Mouse (Mus musculus): Measurements from ENCODE around the gene Psmd9. TPM values are rescaled to one million over a fixed set of nuclear protein-coding genes. Genes with fewer than 3 reads are reported as not detected.
A peak's percentile ranks its signal among the peaks of the same experiment; 100 is the strongest.
"Not testable (repeated sequence)": the region's sequence is repeated elsewhere in the genome, so short reads cannot be mapped to it uniquely, and the experiment has no call there.

The Psmd9 gene
- polyA plus RNA-seq, 1 experiment = 87.0 TPM

DNA sequence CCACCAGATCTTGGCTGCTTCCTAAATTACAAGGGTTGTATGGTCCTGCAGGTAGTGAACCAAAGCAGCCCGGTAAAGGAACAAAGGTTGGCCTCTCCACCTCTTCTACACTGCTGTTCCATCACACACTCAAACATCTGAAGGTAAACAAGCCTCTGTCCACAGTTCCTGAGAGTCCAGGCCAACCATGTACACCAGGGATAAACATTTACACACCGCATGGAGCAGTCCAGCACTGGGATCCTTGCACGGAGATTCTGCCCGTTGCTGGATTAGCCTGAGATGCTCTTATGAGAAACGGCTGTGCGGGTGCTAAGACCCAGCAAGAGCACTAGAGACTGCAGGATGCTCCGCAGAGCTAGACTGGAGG, 32.3 kb downstream of the Psmd9 start:
- no peaks in the 10 kb centered on the region for H3K4me1 ChIP-seq
- H3K4me3 ChIP-seq (replicated peaks) = no peak overlapping the region
- TF ChIP-seq GATA1 (IDR thresholded peaks at IDR 0.05; ENCODE audit: borderline replicate concordance, low read length) (no peak), FLI1 (IDR thresholded peaks at IDR 0.05; ENCODE audit: low read length) (no peak)
- H3K36me3 ChIP-seq (replicated peaks; ENCODE audit: low read length) = no peaks in the 10 kb centered on the region
- peaks cover 2% of the 10 kb centered on the region; the same call in 1 of the 2 replicates for H3K9me3 ChIP-seq
- H3K27me3 ChIP-seq (replicated peaks) = peaks cover 11% of the 10 kb centered on the region

DNA sequence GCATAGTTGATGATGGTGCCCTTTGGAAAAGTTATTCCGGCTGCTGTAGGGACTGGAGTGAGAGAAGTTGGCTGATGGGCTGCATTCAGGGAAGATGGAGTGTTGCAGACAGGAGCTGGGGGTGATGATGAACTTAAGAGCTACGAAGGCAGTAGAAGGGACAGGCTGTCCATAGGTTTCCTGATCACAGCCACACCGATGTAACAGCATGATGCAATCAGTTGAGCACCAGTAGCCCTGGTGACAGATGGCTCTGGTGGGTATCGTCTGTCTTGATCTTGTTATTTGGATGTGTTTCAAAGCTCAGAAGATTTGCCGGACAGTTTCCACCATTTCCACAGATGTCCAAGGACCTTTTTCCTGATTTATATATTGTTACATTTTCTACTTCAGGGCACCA, 32.8 kb downstream of the Psmd9 start:
- H3K4me1 ChIP-seq = no peaks in the 10 kb centered on the region
- no peak overlapping the region for H3K4me3 ChIP-seq (replicated peaks)
- H3K36me3 ChIP-seq (replicated peaks; ENCODE audit: low read length) = no peaks in the 10 kb centered on the region
- TF ChIP-seq GATA1 (IDR thresholded peaks at IDR 0.05; ENCODE audit: borderline replicate concordance, low read length) (no peak), FLI1 (IDR thresholded peaks at IDR 0.05; ENCODE audit: low read length) (no peak)
- peaks cover 2% of the 10 kb centered on the region; the same call in 1 of the 2 replicates for H3K9me3 ChIP-seq
- peaks cover 7% of the 10 kb centered on the region for H3K27me3 ChIP-seq (replicated peaks)

DNA sequence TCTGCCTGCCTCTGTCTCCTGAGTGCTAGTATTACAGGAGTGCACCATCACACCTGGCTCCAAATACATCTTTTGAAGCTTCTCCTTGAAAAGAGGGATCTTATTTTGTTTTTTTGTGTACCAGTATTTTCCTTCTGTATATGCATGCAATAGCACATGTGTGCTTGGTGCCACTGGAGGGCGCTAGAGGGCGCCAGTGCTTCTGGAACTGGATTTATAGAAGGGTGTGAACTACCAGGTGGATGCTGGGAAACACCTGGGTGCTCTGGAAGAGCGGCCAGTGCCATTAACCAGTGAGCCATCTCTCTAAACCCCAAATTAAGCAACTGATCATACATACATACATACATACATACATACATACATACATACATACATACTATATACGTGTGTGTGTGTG, 33.6 kb downstream of the Psmd9 start:
- not testable (repeated sequence) for H3K4me3 ChIP-seq (replicated peaks); H3K27me3 ChIP-seq (replicated peaks); H3K36me3 ChIP-seq (replicated peaks; ENCODE audit: low read length); H3K4me1 ChIP-seq; H3K9me3 ChIP-seq

DNA sequence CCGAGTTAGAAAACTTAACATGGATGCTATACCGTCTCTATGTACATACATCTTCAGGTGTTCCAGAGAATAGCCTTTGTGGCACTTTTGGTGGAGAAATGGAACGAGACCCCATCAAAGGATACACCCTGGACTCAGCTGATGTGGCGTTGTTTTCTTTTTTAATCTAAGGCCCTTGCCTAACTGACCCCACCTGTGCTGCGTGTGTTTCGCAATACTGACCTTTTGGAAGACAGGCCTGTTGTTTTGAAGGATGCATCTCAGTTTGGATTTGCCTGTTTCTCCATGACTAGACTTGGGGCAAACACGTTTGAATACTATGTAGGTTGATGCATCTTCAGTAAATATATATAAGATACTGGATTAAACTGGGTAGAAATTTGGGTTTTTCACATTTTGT, 34.4 kb downstream of the Psmd9 start:
- H3K4me3 ChIP-seq (replicated peaks); H3K4me1 ChIP-seq; H3K9me3 ChIP-seq; H3K36me3 ChIP-seq (replicated peaks; ENCODE audit: low read length); H3K27me3 ChIP-seq (replicated peaks): not testable (repeated sequence)

DNA sequence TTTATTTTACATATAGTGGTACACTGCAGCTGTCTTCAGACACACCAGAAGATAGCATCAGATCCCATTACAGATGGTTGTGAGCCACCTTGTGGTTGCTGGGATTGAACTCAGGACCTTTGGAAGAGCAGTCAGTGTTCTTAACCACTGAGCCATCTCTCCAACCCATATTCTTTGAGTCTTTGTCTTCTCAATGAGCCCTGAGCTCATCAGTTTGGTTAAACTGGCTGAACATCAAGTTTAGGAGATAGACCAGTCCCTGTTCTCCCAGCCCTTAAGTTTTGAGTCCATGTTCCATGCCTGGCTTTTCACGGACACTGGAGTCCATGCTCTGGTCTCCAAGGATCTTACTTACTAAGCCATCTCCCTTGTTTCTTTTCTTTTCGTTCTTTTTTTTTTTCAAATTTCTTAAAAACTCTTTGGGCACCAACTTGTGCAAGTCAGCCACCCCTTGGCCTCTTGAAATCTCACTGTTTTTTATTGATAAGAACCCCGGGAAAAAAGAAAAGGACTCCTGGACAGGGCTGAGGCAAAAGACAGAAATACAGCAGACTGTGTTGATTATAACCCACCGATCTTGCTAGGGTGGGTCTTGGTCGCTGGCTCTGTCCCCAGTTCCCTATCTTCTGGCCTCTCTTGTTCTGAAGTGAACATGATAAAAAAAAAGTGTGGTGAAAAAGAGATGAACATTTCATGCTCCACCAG, 53.3 kb downstream of the Psmd9 start:
- H3K9me3 ChIP-seq; H3K4me1 ChIP-seq; H3K36me3 ChIP-seq (replicated peaks; ENCODE audit: low read length); H3K27me3 ChIP-seq (replicated peaks); H3K4me3 ChIP-seq (replicated peaks): not testable (repeated sequence)

DNA sequence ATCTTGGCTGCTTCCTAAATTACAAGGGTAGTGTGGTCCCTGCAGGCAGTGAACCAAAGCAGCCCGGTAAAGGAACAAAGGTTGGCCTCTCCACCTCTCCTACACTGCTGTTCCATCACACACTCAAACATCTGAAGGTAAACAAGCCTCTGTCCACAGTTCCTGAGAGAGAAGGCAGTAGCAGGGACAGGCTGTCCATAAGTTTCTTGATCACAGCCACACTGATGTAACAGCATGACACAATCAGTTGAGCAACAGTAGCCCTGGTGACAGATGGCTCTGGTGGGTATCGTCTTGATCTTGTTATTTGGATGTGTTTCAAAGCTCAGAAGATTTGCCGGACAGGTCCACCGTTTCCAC, 53.8 kb downstream of the Psmd9 start:
- H3K4me3 ChIP-seq (replicated peaks) = no peak overlapping the region
- H3K9me3 ChIP-seq = peaks cover 8% of the 10 kb centered on the region; the same call in 1 of the 2 replicates
- no peaks in the 10 kb centered on the region for H3K27me3 ChIP-seq (replicated peaks)
- H3K4me1 ChIP-seq = peaks cover 3% of the 10 kb centered on the region
- H3K36me3 ChIP-seq (replicated peaks; ENCODE audit: low read length) = no peaks in the 10 kb centered on the region
- TF ChIP-seq GATA1 (IDR thresholded peaks at IDR 0.05; ENCODE audit: borderline replicate concordance, low read length) (no peak), FLI1 (IDR thresholded peaks at IDR 0.05; ENCODE audit: low read length) (no peak)

DNA sequence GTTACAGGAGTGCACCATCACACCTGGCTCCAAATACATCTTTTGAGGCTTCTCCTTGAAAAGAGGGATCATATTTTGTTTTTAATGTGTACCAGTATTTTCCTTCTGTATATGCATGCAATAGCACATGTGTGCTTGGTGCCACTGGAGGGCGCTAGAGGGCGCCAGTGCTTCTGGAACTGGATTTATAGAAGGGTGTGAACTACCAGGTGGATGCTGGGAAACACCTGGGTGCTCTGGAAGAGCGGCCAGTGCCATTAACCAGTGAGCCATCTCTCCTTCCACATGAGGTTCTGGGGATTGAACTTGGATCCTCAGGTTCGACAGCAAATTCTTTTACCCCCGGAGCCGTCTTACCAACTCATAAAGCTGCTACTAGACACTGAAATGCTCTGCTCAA, 54.6 kb downstream of the Psmd9 start:
- H3K36me3 ChIP-seq (replicated peaks; ENCODE audit: low read length); H3K4me3 ChIP-seq (replicated peaks); H3K9me3 ChIP-seq; H3K4me1 ChIP-seq; H3K27me3 ChIP-seq (replicated peaks): not testable (repeated sequence)

DNA sequence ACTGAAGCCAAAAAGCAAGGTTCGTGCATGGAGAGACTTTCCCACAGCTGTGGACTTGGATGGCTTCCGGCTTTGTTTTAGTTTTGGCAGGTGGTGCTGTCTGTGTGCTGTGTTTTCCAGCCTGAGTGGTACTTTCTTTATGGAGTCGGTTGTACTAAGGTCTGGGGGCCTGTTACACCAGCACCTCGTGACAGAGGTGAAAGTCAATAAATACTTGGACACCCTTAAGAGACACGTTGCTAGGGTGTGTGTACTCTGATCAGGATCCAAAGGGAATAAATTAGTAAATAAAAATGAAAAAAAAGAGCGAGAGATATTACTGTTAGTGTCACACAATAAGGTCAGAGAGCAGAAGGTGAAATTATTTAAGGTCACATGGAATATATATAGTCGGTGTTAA, 57.6 kb downstream of the Psmd9 start:
- no peak overlapping the region for H3K4me3 ChIP-seq (replicated peaks)
- no peaks in the 10 kb centered on the region for H3K9me3 ChIP-seq
- H3K36me3 ChIP-seq (replicated peaks; ENCODE audit: low read length) = peaks cover 4% of the 10 kb centered on the region
- no peak for TF ChIP-seq GATA1 (IDR thresholded peaks at IDR 0.05; ENCODE audit: borderline replicate concordance, low read length)
- no peak for TF ChIP-seq FLI1 (IDR thresholded peaks at IDR 0.05; ENCODE audit: low read length)
- no peaks in the 10 kb centered on the region for H3K27me3 ChIP-seq (replicated peaks)
- peaks cover 32% of the 10 kb centered on the region for H3K4me1 ChIP-seq

DNA sequence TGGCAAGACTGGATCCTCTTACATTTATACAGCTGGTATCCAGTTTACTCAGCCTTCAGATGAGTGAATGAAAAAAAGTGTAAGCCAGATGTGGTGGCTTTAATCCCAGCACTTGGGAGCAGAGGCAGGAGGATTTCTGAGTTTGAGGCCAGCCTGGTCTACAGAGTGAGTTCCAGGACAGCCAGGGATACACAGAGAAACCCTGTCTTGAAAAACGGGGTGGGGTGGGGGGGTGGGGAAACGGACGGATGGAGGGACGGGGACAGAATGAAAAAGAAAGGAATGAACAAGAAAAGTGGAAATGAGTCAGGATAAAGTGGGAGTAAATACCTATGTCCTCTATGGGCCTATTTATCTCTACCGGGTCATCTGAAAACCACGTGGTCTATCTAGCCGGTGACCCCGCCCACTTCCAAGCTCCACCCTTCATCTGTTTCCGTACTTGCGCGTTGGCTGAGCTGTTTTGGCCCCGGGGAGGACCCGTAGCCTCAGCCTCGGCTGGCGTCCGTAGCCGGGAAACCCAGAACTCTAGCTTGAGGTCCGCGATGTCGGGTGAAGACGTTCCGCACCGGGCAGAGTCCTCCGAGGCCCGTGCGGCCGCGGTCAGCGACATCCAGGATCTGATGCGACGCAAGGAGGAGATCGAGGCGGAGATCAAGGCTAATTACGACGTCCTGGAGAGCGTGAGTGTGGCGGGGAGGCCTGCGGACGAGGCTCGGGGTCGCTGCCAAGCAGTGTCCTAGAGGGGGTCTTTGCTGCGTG, 58.7 kb downstream of the Psmd9 start:
- H3K27me3 ChIP-seq (replicated peaks) = no peaks in the 10 kb centered on the region
- peak; percentile 32; the same call in 1 of the 3 replicates for TF ChIP-seq GATA1 (IDR thresholded peaks at IDR 0.05; ENCODE audit: borderline replicate concordance, low read length)
- no peak for TF ChIP-seq FLI1 (IDR thresholded peaks at IDR 0.05; ENCODE audit: low read length)

DNA sequence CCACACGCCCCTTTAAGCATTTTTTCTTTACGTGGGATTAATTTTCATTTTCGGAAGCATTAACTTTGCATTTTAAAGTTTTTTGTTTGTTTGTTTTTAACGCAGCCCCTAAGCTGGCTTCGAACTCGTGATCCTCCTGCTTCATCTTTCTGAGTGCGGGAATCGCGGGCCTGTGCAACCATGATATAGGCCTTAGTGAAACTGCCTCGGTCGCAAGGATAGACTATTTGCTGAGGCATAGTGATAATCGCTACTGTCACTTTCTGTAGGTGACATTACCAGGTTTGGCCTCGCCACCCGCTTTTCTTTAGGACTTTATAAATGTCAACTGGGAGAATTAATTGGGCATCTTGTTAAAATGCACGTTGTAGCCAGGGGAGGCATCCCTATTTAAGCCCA, 59.3 kb downstream of the Psmd9 start:
- Histone ChIP-seq H3K4me1 (peaks cover 46% of the 10 kb centered on the region), H3K4me3 (replicated peaks) (peak overlapping the region; percentile 97), H3K27me3 (replicated peaks) (no peaks in the 10 kb centered on the region), H3K36me3 (replicated peaks; ENCODE audit: low read length) (peaks cover 15% of the 10 kb centered on the region), H3K9me3 (no peaks in the 10 kb centered on the region)
- TF ChIP-seq FLI1 (IDR thresholded peaks at IDR 0.05; ENCODE audit: low read length) (no peak), GATA1 (IDR thresholded peaks at IDR 0.05; ENCODE audit: borderline replicate concordance, low read length) (no peak)

More for the DNA sequence above, 58.7 kb downstream of the Psmd9 start:
- Histone ChIP-seq H3K36me3 (replicated peaks; ENCODE audit: low read length) (peaks cover 9% of the 10 kb centered on the region), H3K4me1 (peaks cover 43% of the 10 kb centered on the region), H3K9me3 (no peaks in the 10 kb centered on the region), H3K4me3 (replicated peaks) (peak overlapping the region; percentile 97)

DNA sequence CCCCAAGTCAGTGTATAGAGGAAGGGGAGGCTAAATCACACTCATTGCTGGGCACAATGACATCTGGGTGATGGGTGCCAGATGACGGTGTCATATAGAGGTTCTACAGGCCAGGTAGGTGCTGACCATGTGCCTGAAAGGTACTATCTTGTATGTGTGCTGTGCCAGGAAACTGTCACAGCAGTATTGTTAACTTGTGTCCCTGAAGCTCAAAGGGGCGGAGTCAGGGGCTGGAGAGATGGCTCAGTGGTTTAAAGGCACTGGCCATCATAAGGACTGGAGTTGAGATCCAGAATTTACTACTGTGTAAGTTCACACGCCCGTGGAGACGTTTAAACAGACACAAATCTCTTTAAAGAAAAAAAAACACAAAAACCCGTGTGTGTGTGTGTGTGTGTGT, 60.1 kb downstream of the Psmd9 start:
- no peaks in the 10 kb centered on the region for H3K27me3 ChIP-seq (replicated peaks)
- no peak for TF ChIP-seq GATA1 (IDR thresholded peaks at IDR 0.05; ENCODE audit: borderline replicate concordance, low read length)
- no peak for TF ChIP-seq FLI1 (IDR thresholded peaks at IDR 0.05; ENCODE audit: low read length)
- H3K4me3 ChIP-seq (replicated peaks) = peak overlapping the region; percentile 83
- no peaks in the 10 kb centered on the region for H3K9me3 ChIP-seq
- peaks cover 21% of the 10 kb centered on the region for H3K36me3 ChIP-seq (replicated peaks; ENCODE audit: low read length)
- H3K4me1 ChIP-seq = peaks cover 48% of the 10 kb centered on the region
